Mouse (Mus musculus) stomach, postnatal 0 days (tissue): ENCODE measurements around the gene Kcnmb1. TPM values are rescaled to one million over a fixed set of nuclear protein-coding genes. Genes with fewer than 3 reads are reported as not detected.
A peak's percentile ranks its signal among the peaks of the same experiment; 100 is the strongest.

Experiments used
- ATAC-seq: fragments of 200-750 bp; cut with Nextera tagmentation; 2 replicates; pipeline ENCODE4 v1.8.0; 2017; ENCODE audit not compliant: low FRiP score, low TSS enrichment
- DNase-seq: peaks from one replicate; pipeline ENCODE4 v3.0.0-alpha.2; 2016; ENCODE audit warnings: low spot score
- H3K27ac ChIP-seq: fragments of 300-500 bp; sonication (generic); replicated peaks from 2 replicates; pipeline ENCODE4 v1.5.1; 2014; ENCODE audit warnings: mild to moderate bottlenecking, control low read depth
- H3K27me3 ChIP-seq: fragments of 300-500 bp; sonication (generic); 2 replicates; pipeline ENCODE4 v1.6.1; 2014; ENCODE audit warnings: low read length; ENCODE audit not compliant: control insufficient read depth, insufficient read depth
- H3K36me3 ChIP-seq: fragments of 300-500 bp; sonication (generic); 2 replicates; pipeline ENCODE4 v1.6.1; 2014; ENCODE audit warnings: low read length, mixed read lengths; ENCODE audit not compliant: control insufficient read depth, insufficient read depth
- H3K4me1 ChIP-seq: fragments of 300-500 bp; sonication (generic); replicated peaks from 2 replicates; pipeline ENCODE4 v1.6.1; 2014; ENCODE audit warnings: antibody characterized with exemption; ENCODE audit not compliant: control insufficient read depth, insufficient read depth
- H3K4me2 ChIP-seq: fragments of 300-500 bp; sonication (generic); replicated peaks from 2 replicates; pipeline ENCODE4 v1.6.1; 2014; ENCODE audit warnings: low read depth, mild to moderate bottlenecking, control low read depth, moderate library complexity
- H3K4me3 ChIP-seq: fragments of 300-500 bp; sonication (generic); 2 replicates; pipeline ENCODE4 v1.5.1; 2014; ENCODE audit warnings: low read depth, low read length, control low read depth
- H3K9ac ChIP-seq: fragments of 300-500 bp; sonication (generic); 2 replicates; pipeline ENCODE4 v1.6.1; 2014; ENCODE audit warnings: mild to moderate bottlenecking, low read length, control low read depth, mixed read lengths
- H3K9me3 ChIP-seq: fragments of 300-500 bp; sonication (generic); 2 replicates; pipeline ENCODE4 v1.6.1; 2016; ENCODE audit warnings: low read length; ENCODE audit not compliant: control insufficient read depth
- CTCF ChIP-seq: IDR thresholded peaks from 2 replicates; pipeline ENCODE4 v1.5.1; 2016; ENCODE audit warnings: antibody characterized with exemption, low read depth, mild to moderate bottlenecking, moderate library complexity
- EP300 ChIP-seq: optimal IDR thresholded peaks from 2 replicates; pipeline ENCODE3; 2016; ENCODE audit warnings: antibody characterized with exemption
- WGBS: fragments of 180-500 bp; shearing (Covaris S2); extraction: QIAGEN DNeasy Blood & Tissue Kit; methylation state at CpG from one replicate; pipeline ENCODE4 v1.1.7; 2014; 5-methylcytosine and 5-hydroxymethylcytosine counted together
- polyA plus RNA-seq: library from polyadenylated mRNA; unstranded; fragments of >200 nt; fragmentation: Nextera tagmentation; extraction: Ambion mirVana; gene quantifications from 2 replicates; pipeline ENCODE4 v1.2.1, GENCODE M21; 2015

The Kcnmb1 gene
- polyA plus RNA-seq, 1 experiment from 2014 or later: 3.3 TPM

- Histone ChIP-seq H3K36me3 (no peaks in the 10 kb centered on the region), H3K27me3 (no peaks in the 10 kb centered on the region), H3K4me3 (no peak overlapping the region), H3K9ac (no peak overlapping the region), H3K27ac (no peak overlapping the region), H3K4me2 (no peak overlapping the region), H3K4me1 (no peaks in the 10 kb centered on the region), H3K9me3 (no peaks in the 10 kb centered on the region)
- ATAC-seq (no peak), DNase-seq (no peak)
- 79% methylated on average over 3 of the region's 3 CpGs for WGBS
- TF ChIP-seq CTCF: no peak
- no peak for TF ChIP-seq EP300
Measured at GRCm38 (mm10) chr11:34000416-34000815, 37.6 kb downstream of the Kcnmb1 start.

GRCm38 (mm10) chr11:34001938-34002592 lies 39.3 kb downstream of the Kcnmb1 start:
- no peaks in the 10 kb centered on the region for H3K36me3 ChIP-seq
- H3K27ac ChIP-seq: no peak overlapping the region
- ATAC-seq (no peak), DNase-seq (peak; percentile 41)
- 8% methylated on average over 5 of the region's 5 CpGs for whole genome bisulfite sequencing
- TF ChIP-seq EP300 (no peak), CTCF (peak; percentile 81)
- H3K4me3 ChIP-seq: no peak overlapping the region
- no peaks in the 10 kb centered on the region for H3K9me3 ChIP-seq
- H3K4me2 ChIP-seq: no peak overlapping the region
- no peaks in the 10 kb centered on the region for H3K4me1 ChIP-seq
- H3K9ac ChIP-seq: no peak overlapping the region
- no peaks in the 10 kb centered on the region for H3K27me3 ChIP-seq

GRCm38 (mm10) chr11:34002593-34002965 lies 39.8 kb downstream of the Kcnmb1 start:
- 66% methylated on average over 5 of the region's 5 CpGs for WGBS
- Histone ChIP-seq H3K4me1 (no peaks in the 10 kb centered on the region), H3K9me3 (no peaks in the 10 kb centered on the region), H3K9ac (no peak overlapping the region), H3K27ac (no peak overlapping the region), H3K4me2 (no peak overlapping the region), H3K27me3 (no peaks in the 10 kb centered on the region), H3K4me3 (no peak overlapping the region), H3K36me3 (no peaks in the 10 kb centered on the region)
- ATAC-seq (no peak), DNase-seq (no peak)
- TF ChIP-seq EP300 (no peak), CTCF (no peak)

- no peaks in the 10 kb centered on the region for H3K4me1 ChIP-seq
- 75% methylated on average over 2 of the region's 2 CpGs for WGBS
Measured at GRCm38 (mm10) chr11:34007616-34008015, 44.8 kb downstream of the Kcnmb1 start.

GRCm38 (mm10) chr11:34008214-34008613 lies 45.4 kb downstream of the Kcnmb1 start:
- TF ChIP-seq EP300 (no peak), CTCF (no peak)
- no peak for DNase-seq
- no peak overlapping the region for H3K4me3 ChIP-seq
- 0 out of 2 replicates have a peak overlapping the region, but pooled peaks have one; percentile 8 for H3K27ac ChIP-seq
- ATAC-seq: no peak
- H3K27me3 ChIP-seq: no peaks in the 10 kb centered on the region
- H3K4me1 ChIP-seq: no peaks in the 10 kb centered on the region
- no peak overlapping the region for H3K9ac ChIP-seq
- no peaks in the 10 kb centered on the region for H3K9me3 ChIP-seq
- WGBS: 86% methylated on average over 11 of the region's 11 CpGs
- no peak overlapping the region for H3K4me2 ChIP-seq
- no peaks in the 10 kb centered on the region for H3K36me3 ChIP-seq

More at GRCm38 (mm10) chr11:34007616-34008015, 44.8 kb downstream of the Kcnmb1 start:
- H3K9me3 ChIP-seq: no peaks in the 10 kb centered on the region
- ATAC-seq: no peak
- no peaks in the 10 kb centered on the region for H3K27me3 ChIP-seq
- DNase-seq: no peak
- TF ChIP-seq CTCF (no peak), EP300 (no peak)
- H3K9ac ChIP-seq: no peak overlapping the region
- no peak overlapping the region for H3K27ac ChIP-seq
- no peak overlapping the region for H3K4me2 ChIP-seq
- no peaks in the 10 kb centered on the region for H3K36me3 ChIP-seq
- no peak overlapping the region for H3K4me3 ChIP-seq

DNA sequence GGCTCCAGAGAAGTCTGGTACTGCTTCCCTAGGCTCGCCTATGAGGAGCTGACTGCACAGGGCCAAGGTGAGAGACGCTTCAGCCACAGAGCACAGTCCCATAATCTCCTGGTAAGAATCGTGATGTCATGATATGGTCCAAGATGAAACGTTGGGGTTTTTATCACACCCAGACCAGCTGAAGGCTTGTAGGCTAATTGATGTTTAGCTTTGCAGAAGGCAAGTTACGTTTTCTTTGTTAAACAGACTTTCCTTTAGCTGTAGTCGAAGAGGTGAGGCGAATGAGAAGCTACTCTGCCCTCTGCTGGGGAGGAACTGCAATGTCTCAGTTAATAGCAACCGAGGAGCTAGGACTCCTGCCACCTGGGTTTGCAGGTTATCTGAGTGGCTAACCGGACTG lies 45.9 kb downstream of the Kcnmb1 start:
- DNase-seq (peak; percentile 52), ATAC-seq (no peak)
- Histone ChIP-seq H3K27me3 (no peaks in the 10 kb centered on the region), H3K36me3 (no peaks in the 10 kb centered on the region), H3K4me3 (no peak overlapping the region), H3K9me3 (no peaks in the 10 kb centered on the region), H3K4me1 (no peaks in the 10 kb centered on the region), H3K27ac (0 out of 2 replicates have a peak overlapping the region, but pooled peaks have one; percentile 8), H3K4me2 (no peak overlapping the region), H3K9ac (no peak overlapping the region)
- 28% methylated on average over 9 of the region's 9 CpGs for WGBS
- no peak for TF ChIP-seq EP300
- TF ChIP-seq CTCF: peak; percentile 86
